Mouse (Mus musculus) ZHBTc4 (cell line): ENCODE data around the gene Pxmp4.

ENCODE experiments used
- DNase-seq: peaks from one replicate; pipeline ENCODE4 v3.0.0-alpha.2; 2011; ENCODE audit warnings: low read depth, low spot score

Pxmp4 gene

GRCm38 (mm10) chr2:154548688-154549087, 54.8 kb downstream of the Pxmp4 start:
- DNase-seq, result no peak

GRCm38 (mm10) chr2:154546711-154547110, 56.8 kb downstream of the Pxmp4 start, which contains the start of gene 1700003F12Rik:
1700003F12Rik (plus strand) TSS chr2:154547085.
- DNase-seq, result no peak

GRCm38 (mm10) chr2:154543567-154544347, 59.8 kb downstream of the Pxmp4 start:
- no peak for DNase-seq

GRCm38 (mm10) chr2:154541630-154542029, 61.9 kb downstream of the Pxmp4 start:
- DNase-seq, result no peak

GRCm38 (mm10) chr2:154539720-154540119, 63.8 kb downstream of the Pxmp4 start:
- peak; percentile 58 for DNase-seq

- DNase-seq, result no peak
Observed at GRCm38 (mm10) chr2:154538710-154539109, 64.8 kb downstream of the Pxmp4 start.

- no peak for DNase-seq
Observed at GRCm38 (mm10) chr2:154538310-154538709, 65.2 kb downstream of the Pxmp4 start.
